Mouse (Mus musculus) NIH3T3 (cell line): ENCODE data around the gene Nsa2.
"Not testable (repeated sequence)": the region's sequence is repeated elsewhere in the genome, so short reads cannot be mapped to it uniquely, and the experiment has no call there.

Experiments
- DNase-seq: peaks from one replicate; pipeline ENCODE4 v3.0.0-alpha.2; 2012; ENCODE audit warnings: low read depth

The Nsa2 gene

DNA sequence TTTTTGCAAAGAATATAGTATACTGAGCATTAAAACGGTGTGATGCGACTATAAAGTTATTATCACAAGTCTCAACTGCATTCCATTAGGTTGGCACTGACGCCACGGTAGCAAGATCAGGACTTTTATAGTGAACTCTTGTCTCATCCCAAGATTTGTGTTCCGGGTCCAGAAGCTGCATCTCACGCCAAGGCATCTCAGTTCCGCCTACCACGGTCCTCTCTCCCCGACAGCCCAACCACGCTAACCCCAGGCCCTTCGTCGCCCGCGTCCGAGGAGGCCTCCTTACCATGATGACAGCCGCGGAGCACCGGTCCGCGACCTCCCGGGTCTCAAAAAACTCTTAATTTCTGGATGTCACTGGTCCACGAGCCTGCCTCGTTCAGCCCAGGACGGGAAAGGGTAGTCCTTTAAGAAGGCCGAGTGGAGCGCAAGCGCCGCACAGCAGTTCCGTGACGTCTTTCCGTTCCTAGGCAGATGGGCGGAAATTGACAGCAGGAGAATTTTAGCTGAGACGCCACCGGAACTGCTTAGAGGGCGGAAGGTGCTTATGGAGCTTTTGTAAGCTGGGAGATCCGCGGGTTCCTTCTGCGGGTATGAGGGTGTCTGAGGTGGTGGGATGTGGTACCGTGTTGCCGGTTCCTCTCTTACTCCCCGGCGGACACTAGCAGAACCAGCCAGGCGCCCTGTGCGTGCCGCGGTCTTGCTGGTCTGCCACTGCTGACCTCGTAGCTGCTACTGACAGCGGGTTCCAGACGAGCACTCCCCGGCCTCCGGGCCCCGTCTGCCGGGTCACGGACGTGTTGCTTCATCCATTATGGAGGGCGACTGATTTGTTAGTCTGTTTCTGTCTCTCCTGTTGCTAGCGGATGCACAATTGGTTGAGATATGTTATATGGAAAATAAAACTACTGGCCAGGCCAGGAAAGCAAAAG is at the start of gene Nsa2, which contains the start of gene Gfm2:
Gene Nsa2, minus strand, starts transcription at position 472 of the 935 bp plus-strand sequence.
Gene Gfm2, plus strand, starts transcription at position 472 of the 935 bp plus-strand sequence.
- DNase-seq, result peak; percentile 93

DNA sequence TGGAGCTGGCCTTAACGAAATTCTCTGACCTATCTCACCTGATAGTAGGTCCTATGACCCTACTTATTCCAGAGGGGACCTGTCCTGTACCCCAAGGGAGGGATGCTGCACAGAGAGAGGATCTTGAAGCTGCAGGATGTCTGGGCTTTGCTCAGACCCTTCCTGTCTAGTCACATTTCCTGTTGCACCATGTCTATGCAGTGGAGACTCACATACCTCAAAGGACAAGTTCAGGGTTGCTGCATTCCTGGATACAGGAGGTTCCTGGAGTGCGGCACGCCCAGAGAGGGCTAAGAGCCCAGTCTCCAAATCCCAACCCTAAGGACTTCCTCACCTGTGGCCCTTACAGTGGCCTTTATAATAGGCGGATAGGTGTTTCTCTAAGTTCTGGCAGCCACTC is 48.6 kb upstream of the Nsa2 start:
- no peak for DNase-seq

DNA sequence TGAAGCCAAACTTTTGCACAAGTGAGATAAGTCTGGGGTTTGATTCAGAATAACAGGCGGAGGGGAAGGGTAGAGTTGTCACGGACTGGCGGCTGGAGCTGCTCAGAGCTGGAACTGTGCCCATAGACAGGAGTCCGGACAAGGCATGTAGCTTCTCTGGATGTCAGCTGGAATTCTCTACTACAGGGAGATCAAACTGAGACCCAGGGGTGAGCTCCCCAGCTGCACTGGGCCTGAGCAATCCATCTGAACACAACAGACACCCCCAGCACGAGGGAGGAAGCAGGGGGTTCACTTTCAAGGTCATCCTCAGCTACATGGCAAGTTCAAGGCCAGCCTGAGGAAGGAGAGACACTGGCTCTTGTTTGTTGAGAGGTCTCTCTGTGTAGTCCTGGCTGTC is 46.9 kb upstream of the Nsa2 start:
- DNase-seq, result no peak

DNA sequence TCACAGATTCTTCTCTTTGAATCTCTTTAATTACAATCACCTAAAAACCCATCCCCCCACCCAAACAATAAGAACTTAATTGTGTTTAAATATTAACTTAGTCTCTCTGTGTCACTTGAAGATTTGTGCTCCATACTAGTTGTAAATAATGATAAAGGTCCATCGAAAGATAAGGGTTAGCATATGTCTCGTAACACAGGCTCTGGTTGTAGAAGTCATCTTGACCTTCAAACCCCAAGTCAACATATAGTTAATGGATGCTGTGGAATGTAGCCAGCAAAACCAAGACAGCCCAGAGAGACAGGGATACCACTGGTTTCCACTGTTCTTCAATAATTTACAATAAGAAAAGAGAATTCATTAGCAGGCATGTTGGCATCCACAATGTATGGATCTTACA is 46.4 kb upstream of the Nsa2 start:
- DNase-seq, result no peak

DNA sequence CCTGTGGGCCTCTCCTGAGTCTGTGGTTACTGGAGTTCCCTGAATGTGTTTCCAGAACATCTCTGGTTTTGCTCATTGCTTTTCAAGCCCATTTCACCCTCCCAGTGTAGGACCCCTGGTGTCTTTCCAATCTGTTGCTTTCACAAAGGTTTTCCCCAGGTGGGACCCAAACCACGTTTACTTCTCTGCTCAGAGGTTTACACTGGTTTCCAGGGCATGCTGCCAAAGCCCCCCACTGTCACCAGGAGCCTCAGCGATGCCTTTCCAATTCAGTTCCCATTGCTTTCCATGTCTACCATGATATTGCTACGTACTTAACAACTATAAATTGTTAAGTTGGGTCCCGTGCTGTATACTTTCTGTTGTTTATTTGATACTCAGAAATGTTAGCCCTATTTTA is 45.1 kb upstream of the Nsa2 start:
- DNase-seq, result no peak

DNA sequence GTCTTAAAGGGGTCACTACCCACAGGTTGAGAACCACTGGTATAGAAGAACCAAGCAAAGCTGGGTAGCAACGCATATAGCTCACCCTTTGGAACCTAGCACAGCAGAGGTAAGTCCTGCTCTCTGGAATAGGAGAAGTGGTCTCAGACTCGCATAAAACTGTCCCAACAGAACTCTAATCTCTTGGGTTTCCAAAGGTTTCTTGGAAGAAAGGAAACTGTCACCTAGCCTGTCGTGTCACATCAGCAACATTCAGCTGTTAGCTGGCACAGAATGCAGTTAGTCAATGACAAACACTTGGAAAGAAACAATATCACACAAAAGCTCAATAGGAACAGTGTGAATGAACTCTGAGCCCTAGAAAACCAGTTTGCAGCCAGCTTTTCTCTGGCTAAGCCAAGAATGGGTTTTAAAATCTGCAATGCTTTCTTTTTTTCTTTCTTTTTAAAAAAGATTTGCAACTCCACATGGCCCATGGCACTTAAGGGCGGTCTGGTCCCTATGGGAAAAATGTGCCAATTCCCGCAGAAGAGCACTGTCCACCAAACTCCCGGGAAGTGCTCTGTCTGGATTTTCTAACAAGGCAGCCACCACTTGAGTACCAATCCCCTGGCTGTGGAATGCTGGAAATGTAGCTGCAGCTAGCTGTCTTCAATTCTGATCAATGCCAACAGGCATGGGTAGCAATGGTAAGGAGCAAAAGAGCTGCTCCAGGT is 42.5 kb upstream of the Nsa2 start:
- no peak for DNase-seq

DNA sequence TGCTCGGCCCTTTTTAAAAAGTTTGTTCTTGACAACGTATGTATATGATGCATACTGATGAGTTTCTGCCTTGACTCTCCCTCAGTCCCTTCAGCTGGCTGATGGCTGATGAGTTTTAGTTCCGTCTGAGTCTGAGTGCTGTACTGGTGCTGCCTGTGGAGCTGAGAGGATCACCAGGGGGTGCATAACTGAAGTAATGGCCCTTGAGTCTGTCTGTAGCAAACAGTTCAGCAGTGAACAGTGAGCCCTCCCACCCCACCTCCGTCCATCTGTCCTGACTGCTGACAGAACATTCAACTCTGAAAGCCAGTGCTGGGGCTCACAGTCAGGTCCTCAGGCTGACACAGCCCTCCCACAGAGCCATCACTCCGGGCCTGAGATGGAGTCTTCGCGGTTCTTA is 41.2 kb upstream of the Nsa2 start:
- DNase-seq, result no peak

DNA sequence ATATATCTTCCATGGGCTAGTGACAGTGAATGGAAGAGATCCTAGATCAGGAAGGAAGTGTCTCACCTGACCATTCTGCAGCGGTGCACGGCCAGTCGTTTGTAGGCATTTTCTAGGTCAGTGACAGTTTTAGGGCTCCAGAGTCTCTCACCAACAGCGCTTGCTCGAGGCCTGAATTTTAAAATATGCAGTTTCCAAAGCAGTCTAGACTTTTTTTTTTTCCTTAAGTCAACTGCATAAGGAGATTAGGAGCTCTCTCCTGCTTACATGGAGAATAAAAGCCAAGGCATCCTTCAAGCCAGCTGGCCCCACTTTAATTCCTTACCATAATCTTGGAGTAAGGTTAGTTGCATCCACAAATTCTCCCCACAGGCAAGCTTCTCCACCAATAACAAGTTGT is 39.0 kb upstream of the Nsa2 start:
- no peak for DNase-seq

DNA sequence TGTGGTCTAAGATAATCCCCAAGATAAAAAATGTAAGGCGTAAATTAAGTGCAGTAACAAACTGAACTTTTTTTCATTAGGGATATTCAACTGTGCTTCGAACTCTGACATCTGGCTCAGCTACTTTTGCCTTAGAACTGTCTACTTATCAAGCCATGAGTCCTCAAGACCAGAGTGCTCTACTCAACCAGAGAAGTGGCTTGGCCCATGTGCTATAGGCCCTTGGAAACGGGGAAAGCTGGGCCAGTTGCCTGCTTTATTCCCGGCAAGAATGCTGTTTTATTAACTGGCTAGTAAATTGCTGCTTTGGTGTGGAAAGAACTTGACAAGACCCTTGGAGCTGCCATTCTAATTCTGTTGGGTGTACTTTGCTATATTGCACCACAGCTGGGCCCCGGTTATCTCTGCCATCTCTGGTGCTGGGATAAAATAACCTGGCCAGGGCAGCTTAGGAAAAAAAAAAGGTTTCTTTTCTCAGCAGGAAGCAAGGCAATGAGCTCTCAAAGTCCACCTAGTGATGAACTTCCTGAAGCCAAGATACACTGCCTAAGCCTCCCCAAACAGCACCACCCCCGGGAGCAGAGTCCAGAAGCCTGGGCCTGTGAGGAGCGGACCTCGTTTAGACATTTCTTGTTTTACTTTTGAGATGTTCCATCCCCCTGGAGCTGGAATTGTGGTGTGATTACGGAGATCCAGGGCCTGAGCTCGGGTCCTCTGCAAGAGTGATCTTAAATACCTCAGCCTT is 38.0 kb upstream of the Nsa2 start:
- no peak for DNase-seq

DNA sequence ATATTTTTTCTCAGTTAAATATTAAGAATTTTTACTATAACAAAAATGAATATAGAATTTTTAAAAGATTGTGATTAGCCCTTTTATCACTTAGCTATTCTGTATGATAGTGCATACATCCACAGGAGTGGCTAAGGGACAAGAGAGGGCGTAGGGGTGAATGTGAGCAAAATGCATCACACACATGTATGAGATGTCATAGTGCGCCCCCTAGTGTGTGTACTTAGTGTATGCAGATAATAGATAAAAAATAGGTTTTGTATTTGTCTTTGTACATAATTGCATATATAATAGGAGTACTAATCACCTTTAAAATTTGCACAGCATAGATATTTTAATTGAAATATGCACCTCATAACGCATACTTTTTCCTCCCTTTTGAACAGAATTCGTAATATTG is 8.1 kb upstream of the Nsa2 start:
- peak; percentile 70 for DNase-seq

DNA sequence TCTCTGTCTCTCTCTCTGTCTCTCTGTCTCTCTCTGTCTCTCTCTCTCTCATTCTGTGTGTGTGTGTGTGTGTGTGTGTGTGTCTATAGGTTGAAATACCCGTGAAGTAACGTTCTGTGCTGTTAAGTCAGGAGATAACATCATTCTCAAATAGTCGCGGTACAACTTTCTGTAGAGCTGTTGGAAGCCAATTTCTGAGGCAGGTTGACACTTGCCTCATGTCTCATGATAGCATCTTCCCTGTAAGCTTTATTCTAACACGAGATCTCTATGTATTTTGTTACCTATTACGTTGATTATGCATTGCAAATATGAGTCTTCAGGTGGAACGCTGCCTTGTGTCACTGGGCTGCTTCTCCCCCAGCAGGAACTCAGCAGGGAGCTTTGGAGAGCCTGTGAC is 4.6 kb upstream of the Nsa2 start:
- no peak for DNase-seq

DNA sequence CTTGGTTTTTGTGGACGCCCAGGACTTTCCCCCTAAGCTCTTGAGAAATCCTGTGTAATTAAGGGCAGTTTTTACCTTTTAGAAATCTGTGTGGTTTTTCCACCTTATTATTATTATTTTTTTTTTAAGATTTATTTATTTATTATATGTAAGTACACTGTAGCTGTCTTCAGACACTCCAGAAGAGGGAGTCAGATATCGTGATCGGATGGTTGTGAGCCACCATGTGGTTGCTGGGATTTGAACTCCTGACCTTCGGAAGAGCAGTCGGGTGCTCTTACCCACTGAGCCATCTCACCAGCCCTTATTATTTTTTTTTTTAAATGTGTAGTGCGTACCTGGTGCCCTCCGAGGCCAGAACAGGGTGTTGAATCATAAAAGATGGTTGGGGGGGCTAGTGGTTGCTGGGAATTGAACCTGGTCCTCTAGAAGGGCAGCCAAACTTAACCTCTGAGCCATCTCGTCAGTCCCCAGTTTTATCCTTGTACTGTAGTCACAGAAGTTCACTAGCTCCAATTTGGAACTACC is 731 bp upstream of the Nsa2 start:
- DNase-seq, result not testable (repeated sequence)

DNA sequence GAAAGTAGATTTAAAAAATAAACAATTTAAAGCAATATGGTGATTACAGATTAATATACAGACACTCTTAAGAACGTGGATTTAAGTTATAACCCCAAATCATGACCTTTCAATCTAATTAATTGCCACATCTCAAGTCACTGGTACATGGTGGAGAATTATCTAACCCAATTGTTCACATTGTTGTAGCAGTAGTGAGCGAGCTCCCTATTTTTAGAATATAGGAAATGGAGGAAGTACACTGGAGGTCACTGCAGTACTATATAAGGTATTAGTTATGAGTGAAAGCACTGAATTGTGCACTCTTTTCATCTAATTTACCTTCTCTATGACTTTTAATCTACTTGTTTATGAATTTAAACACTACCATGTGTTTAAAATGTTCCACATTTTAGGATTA is 7.3 kb downstream of the Nsa2 start:
- DNase-seq, result not testable (repeated sequence)

DNA sequence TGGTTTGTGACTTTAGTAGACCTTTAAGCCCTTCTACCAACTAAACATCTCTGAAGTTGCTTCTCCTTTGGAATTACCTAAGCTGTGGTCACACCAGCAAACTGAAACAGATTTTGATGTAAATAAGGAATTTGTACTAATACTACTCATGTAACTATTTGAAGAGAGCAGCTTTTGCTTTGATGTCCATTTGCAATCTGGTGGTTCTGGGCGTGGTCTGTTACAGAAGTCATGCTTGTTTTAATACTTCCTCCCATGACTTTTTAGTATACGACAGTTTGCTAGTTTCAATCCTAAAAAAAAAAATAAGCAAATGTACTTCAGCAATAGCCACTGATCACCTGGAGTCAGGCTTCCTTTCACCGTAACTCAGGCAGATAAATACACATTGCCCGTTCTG is 8.1 kb downstream of the Nsa2 start:
- not testable (repeated sequence) for DNase-seq

DNA sequence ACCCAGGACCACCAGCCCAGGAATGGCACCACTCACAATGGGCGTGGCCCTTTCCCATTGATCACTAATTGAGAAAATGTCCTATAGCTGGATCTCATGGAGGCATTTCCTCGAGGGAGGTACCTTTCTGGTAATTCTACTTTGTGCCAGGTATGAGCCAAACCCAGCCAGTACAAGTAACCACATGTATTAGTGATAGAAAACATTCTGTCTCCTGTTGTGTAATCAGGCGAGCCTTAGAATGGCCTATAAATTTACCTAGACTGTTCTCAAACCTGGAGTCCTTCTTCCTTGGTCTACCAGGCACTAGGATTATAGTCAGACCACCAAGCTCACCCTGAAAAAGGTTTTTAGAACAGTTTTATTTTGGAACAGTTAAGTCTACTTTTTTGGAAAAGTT is 16.4 kb downstream of the Nsa2 start:
- DNase-seq, result no peak

DNA sequence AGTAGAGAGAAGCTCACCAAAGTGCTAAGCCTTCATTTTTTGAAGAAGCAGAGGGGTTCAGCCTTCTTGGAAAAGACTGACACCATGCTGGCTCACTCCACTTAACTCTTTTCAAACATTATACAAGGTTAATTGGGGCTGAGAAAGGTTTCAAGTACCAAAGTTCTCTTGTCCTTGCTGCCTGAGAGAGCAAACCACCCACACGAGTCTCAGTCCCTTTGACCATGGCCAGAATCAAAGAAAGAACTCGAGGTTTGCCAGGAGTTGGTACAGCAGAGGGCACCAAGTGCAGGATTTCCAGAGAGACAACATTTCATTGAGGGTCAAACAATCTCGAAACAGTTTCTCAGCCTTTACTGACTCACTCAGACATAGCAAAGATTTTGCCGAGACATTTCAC is 28.7 kb downstream of the Nsa2 start:
- DNase-seq, result no peak

DNA sequence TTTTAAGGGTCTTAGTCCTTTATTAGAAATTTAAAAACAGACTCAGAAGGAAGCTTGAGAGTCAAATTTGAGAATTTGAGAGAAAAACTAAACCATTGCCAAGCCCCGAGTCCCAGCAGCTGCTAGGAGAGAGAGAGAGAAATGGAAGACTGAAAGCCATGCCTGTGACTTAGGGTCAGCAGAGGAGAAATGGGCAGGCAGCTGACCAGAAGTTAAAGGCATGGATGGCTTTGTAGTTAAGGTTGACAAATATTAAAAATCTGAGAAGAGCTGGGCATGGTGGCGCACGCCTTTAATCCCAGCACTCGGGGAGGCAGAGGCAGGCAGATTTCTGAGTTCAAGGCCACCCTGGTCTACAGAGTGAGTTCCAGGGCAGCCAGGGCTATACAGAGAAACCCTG is 30.0 kb downstream of the Nsa2 start:
- not testable (repeated sequence) for DNase-seq

DNA sequence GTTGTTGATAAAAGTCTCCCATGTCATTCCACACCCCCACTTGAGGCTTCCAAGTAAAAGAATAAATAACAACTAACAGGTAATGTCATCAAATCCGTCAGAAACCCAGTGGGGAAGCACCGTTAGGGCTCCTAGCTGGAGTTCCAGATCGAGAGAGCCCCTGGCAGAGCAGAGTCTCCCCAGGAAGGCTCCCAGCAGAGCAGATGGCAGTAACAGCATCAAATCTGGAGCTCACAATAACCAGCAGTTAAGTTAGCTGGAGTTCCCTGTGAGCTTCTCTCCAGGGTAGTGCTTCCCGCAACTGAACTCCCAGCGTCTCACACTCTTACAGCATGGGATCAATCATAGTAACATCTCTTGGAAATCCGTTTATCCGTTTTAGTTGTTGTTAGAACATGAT is 32.7 kb downstream of the Nsa2 start:
- no peak for DNase-seq

DNA sequence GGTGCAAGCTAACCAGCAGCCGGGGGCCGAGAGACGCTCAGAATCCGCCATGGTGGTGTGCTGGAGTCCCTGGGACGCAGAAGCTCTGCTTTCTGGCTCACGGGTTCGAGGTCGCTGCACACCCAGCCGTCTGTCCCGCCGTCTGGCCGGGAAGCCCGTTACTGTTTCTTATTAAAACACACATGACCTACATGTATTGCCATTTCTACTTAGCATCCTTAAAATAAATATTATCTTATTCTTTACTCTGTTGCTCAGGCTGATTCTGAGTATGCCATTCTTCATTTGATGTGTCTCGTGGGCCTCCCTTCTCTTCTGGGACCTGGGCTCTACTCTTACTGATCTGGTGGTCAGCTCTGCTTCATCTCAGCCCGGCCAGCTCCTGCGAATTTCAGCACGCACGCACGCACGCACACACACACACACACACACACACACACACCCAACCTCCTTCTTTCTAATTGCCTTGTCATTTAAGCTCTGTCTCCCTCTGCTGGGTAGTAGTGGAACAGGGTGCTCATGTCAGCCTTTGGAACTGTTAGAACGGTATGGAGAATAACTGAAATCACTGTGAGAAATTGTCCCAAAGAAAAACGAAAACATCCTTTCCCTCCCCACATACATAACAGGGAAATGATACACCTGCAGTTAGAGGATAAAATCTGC is 38.4 kb downstream of the Nsa2 start, which contains the start of gene Gm6169:
Gene Gm6169, minus strand, starts transcription at position 51 of the 666 bp plus-strand sequence.
- peak; percentile 81 for DNase-seq

DNA sequence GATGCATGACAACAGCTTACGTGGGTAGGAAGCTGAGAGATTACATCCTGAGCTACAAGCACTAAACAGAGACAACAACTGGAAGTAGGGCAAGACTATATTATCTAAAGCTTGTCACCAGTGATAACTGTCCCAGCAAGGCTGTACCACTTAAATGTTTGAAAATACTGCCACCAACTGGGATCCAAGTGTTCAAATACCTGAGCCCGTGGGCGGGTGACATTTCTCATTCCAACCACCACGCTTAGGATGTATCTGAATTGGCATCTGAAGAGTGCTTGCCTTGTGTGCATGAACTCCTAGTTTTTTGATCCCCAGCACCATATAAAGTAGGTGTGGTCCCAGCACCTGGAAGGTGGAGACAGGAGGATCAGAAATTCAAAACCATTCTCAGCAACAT is 42.0 kb downstream of the Nsa2 start:
- no peak for DNase-seq

DNA sequence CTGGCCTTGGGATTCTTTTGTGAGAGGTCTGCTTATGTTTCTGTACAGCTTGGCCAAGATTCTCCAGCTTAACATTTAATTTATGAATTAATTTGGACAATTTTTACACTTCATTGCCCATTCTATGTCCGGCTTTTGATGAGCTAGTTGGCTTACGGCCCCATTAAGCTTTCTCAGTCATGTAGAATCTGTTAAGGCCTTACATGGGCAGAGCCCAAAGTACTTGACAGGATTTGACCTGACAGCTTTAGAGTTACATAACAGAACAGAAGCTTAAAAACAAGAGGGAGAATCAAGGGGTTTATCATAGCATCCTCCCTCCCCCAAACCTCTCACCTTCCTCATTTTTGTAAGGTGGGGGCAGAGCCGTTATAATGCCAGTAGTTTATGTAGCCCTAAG is 49.6 kb downstream of the Nsa2 start:
- DNase-seq, result no peak

DNA sequence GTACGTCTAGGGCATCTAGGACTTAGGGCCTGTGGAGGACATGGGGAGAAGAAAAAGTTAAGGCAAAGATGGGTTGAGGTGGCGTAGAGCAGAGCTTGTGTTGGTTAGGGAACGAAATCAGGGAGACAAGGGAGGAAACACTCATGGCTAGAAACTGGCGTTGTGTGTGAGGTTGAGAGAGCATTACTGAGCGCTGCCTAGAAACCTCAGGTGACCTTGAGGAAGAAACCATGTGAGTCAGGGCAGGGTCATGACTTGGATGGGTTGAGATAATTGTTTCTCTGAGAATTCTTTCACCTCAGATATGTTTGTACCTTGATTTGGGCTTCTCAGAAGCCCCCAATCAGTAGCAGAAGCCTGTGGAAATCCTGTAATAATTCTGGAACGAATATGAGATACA is 50.3 kb downstream of the Nsa2 start:
- no peak for DNase-seq
